Mouse (Mus musculus): ENCODE measurements around the gene Slco1a6. TPM values are rescaled to one million over a fixed set of nuclear protein-coding genes. Genes with fewer than 3 reads are reported as not detected.

The Slco1a6 gene
- polyA plus RNA-seq, 1 experiment from 2014 or later, result not detected

DNA sequence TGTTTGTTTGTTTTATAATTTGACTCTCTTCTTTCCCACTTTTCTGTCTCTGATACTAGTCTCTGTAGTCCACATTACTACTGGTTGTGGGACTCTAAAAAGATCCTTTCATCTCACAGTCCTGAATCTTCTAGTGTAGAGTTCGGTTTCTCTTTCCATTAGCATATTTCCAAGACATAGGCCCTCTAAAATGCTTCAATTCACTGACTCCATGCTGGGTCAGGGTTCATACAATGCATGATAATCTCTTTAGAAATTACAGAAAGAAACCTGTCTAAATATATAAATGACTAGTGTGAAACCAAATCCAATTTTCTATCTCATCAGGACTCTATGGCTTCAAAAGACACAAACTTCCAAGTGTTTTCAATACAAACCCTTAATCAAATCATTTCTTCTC is 160.6 kb downstream of the Slco1a6 start:
- H3K9me3 ChIP-seq (ENCODE audit: control insufficient read depth, low read length), result no peaks in the 10 kb centered on the region
- ATAC-seq (ENCODE audit: low FRiP score) (peak; percentile 86), DNase-seq (ENCODE audit: low spot score, missing footprints) (no peak)
- H3K4me2 ChIP-seq, result no peak overlapping the region
- H3K4me3 ChIP-seq (ENCODE audit: low read depth, low read length), result no peak overlapping the region
- H3K27me3 ChIP-seq (ENCODE audit: control insufficient read depth, insufficient read depth, low read length), result no peaks in the 10 kb centered on the region
- WGBS, result 71% methylated on average over 1 of the region's 1 CpGs
- H3K36me3 ChIP-seq (ENCODE audit: control insufficient read depth, insufficient read depth, low read length), result no peaks in the 10 kb centered on the region
- H3K27ac ChIP-seq (ENCODE audit: low read depth, low read length), result no peak overlapping the region
- no peak overlapping the region for H3K9ac ChIP-seq (ENCODE audit: low read length)
- no peaks in the 10 kb centered on the region for H3K4me1 ChIP-seq (ENCODE audit: control insufficient read depth, insufficient read depth, low read length)

DNA sequence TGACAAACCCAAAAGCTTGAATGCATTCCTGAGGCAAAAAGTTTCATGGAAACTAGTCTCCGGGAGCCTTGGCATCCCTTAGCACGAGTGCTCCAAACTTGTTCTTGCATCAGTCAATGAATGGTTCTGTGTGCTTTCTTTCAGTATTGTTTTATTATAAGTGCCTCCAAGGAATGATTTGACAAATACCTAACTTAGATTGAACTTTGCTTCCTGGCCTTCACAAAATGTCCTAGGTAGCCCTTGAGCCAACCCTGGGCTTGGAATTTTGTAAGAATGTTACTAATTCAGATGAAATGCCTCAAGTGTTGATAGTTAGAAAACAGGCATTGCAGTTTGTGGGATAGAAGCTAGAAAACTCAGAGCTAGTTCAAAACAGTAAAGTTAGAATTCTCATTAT is 162.6 kb downstream of the Slco1a6 start:
- no peak overlapping the region for H3K27ac ChIP-seq (ENCODE audit: low read depth, low read length)
- no peaks in the 10 kb centered on the region for H3K27me3 ChIP-seq (ENCODE audit: control insufficient read depth, insufficient read depth, low read length)
- H3K4me1 ChIP-seq (ENCODE audit: control insufficient read depth, insufficient read depth, low read length), result no peaks in the 10 kb centered on the region
- no peak overlapping the region for H3K4me3 ChIP-seq (ENCODE audit: low read depth, low read length)
- DNase-seq (ENCODE audit: low spot score, missing footprints) (no peak), ATAC-seq (ENCODE audit: low FRiP score) (no peak)
- no peaks in the 10 kb centered on the region for H3K9me3 ChIP-seq (ENCODE audit: control insufficient read depth, low read length)
- H3K4me2 ChIP-seq, result no peak overlapping the region
- H3K36me3 ChIP-seq (ENCODE audit: control insufficient read depth, insufficient read depth, low read length), result no peaks in the 10 kb centered on the region
- no peak overlapping the region for H3K9ac ChIP-seq (ENCODE audit: low read length)
- 97% methylated on average over 2 of the region's 2 CpGs for WGBS

DNA sequence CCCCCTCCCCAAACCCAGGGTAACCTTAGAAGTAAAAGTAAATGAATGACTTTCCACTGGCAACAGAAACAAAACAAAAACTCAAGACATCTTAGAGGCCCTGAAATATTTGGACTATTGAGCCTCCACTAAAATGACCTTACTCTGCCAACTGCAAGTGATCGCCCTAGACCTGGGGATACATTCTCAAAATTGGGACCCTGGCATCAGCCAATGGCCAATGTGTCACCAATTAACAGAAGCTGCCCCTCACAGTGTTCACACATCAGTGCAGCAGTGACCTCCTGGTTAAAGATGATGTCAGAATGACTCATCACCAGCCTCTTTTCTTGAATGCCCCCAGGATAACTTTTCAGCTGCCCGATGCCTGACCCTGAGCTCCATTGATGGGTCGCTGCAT is 166.4 kb downstream of the Slco1a6 start:
- no peak for DNase-seq (ENCODE audit: low spot score, missing footprints)

DNA sequence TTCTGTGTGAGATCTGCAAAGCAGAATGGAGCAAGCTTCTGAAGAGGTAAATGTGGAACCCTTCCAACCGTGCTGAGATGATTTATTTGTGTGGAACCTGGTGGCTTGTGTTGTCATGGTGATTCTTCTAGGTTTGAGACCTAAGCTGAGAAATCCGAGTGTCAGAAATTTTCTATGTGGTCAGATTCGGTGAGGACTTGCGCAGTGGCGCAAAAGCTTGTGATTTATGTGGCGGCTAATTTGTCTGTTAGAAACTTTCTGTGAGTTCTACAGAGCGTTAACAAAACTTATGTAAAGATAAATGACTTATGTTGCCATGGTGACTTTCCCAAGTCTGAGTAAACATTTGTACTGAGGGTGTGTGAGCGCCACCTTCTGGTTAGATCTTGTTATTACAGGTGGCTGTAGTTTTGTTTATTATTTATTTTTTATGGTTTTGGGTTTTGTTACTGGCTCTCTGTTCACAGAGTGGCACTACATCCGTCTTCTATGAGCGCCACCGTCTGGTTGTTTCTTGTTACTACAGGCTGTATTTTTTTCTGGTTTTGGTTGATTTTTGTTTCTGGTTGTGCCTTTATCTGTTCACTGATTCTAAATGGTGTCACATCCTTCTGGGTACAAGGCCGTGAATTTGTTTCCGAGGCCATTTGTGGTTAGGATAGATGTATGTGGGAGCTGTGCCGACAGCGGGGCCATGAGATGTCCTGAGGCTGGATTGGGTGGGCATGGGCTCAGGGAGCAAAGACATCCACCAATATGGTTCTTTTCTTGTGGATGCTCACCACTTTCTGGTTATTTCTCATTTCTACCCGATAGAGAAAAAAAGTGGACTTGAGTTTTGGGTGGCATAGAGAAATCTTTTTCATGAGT is 167.8 kb downstream of the Slco1a6 start:
- Histone ChIP-seq H3K27me3 (ENCODE audit: control insufficient read depth, insufficient read depth, low read length) (no peaks in the 10 kb centered on the region), H3K9me3 (ENCODE audit: control insufficient read depth, low read length) (no peaks in the 10 kb centered on the region), H3K4me1 (ENCODE audit: control insufficient read depth, insufficient read depth, low read length) (no peaks in the 10 kb centered on the region), H3K27ac (ENCODE audit: low read depth, low read length) (no peak overlapping the region), H3K36me3 (ENCODE audit: control insufficient read depth, insufficient read depth, low read length) (no peaks in the 10 kb centered on the region), H3K9ac (ENCODE audit: low read length) (no peak overlapping the region), H3K4me3 (ENCODE audit: low read depth, low read length) (no peak overlapping the region), H3K4me2 (no peak overlapping the region)
- ATAC-seq (ENCODE audit: low FRiP score), result peak; percentile 49
- WGBS, result 63% methylated on average over 16 of the region's 16 CpGs
- peak; percentile 86 for DNase-seq (ENCODE audit: low spot score, missing footprints)

More for the DNA sequence above, 166.4 kb downstream of the Slco1a6 start:
- H3K4me1 ChIP-seq (ENCODE audit: control insufficient read depth, insufficient read depth, low read length), result no peaks in the 10 kb centered on the region
- no peak overlapping the region for H3K4me3 ChIP-seq (ENCODE audit: low read depth, low read length)
- H3K4me2 ChIP-seq, result no peak overlapping the region
- WGBS, result 93% methylated on average over 3 of the region's 3 CpGs
- ATAC-seq (ENCODE audit: low FRiP score), result no peak
- no peak overlapping the region for H3K27ac ChIP-seq (ENCODE audit: low read depth, low read length)
- H3K9ac ChIP-seq (ENCODE audit: low read length), result no peak overlapping the region
- no peaks in the 10 kb centered on the region for H3K27me3 ChIP-seq (ENCODE audit: control insufficient read depth, insufficient read depth, low read length)
- no peaks in the 10 kb centered on the region for H3K9me3 ChIP-seq (ENCODE audit: control insufficient read depth, low read length)
- H3K36me3 ChIP-seq (ENCODE audit: control insufficient read depth, insufficient read depth, low read length), result no peaks in the 10 kb centered on the region

DNA sequence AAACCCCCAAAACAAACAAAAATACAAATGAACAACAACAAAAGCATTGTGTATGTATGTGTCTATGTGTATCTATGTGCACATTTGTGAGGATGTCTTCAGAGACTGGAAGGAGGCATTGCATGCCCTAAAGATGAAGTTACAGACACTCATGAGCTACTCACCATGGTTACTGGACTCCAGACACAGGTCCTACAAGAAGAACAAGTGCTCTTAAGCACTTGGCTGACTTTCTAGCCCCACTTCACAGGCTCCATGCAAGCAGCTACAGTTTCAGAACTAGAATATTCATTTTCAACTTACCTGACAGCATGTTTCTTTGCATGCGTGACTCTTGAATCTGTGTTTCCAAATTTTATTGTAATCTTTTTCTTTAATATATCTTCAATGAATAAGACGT is 172.6 kb downstream of the Slco1a6 start:
- WGBS, result 88% methylated on average over 2 of the region's 2 CpGs
- Histone ChIP-seq H3K4me3 (ENCODE audit: low read depth, low read length) (no peak overlapping the region), H3K9ac (ENCODE audit: low read length) (no peak overlapping the region), H3K36me3 (ENCODE audit: control insufficient read depth, insufficient read depth, low read length) (no peaks in the 10 kb centered on the region), H3K4me2 (no peak overlapping the region), H3K27me3 (ENCODE audit: control insufficient read depth, insufficient read depth, low read length) (no peaks in the 10 kb centered on the region), H3K4me1 (ENCODE audit: control insufficient read depth, insufficient read depth, low read length) (no peaks in the 10 kb centered on the region), H3K27ac (ENCODE audit: low read depth, low read length) (no peak overlapping the region), H3K9me3 (ENCODE audit: control insufficient read depth, low read length) (no peaks in the 10 kb centered on the region)
- no peak for ATAC-seq (ENCODE audit: low FRiP score)
- DNase-seq (ENCODE audit: low spot score, missing footprints), result no peak

Other genes with a start within 250 kb of the Slco1a6 start
- 0.08 TPM in 1 of 2 replicates, not detected in the other for gene Gm6614, start 197.1 kb downstream of the Slco1a6 start, polyA plus RNA-seq (2014; fragmentation: Nextera tagmentation; extraction: Ambion mirVana)
- 2.3 and 3.6 TPM in 2 replicates for gene Iapp, start 89.9 kb upstream of the Slco1a6 start, polyA plus RNA-seq (2014; fragmentation: Nextera tagmentation; extraction: Ambion mirVana)
- 0.54 and 0.57 TPM in 2 replicates for gene Slco1a5, start 114.5 kb upstream of the Slco1a6 start, polyA plus RNA-seq (2014; fragmentation: Nextera tagmentation; extraction: Ambion mirVana)
- gene Pyroxd1, start 137.1 kb upstream of the Slco1a6 start, polyA plus RNA-seq (2014; fragmentation: Nextera tagmentation; extraction: Ambion mirVana), result 24.6 and 25.3 TPM in 2 replicates
- gene Recql, start 178.6 kb upstream of the Slco1a6 start, polyA plus RNA-seq (2014; fragmentation: Nextera tagmentation; extraction: Ambion mirVana), result 41.3 and 47.8 TPM in 2 replicates
- 114 and 130 TPM in 2 replicates for gene Golt1b, start 178.7 kb upstream of the Slco1a6 start, polyA plus RNA-seq (2014; fragmentation: Nextera tagmentation; extraction: Ambion mirVana)
- 2.1 and 2.4 TPM in 2 replicates for gene Spx, start 204.9 kb upstream of the Slco1a6 start, polyA plus RNA-seq (2014; fragmentation: Nextera tagmentation; extraction: Ambion mirVana)

All from midbrain, embryonic 11.5 days (tissue).